Mouse (Mus musculus) ovary, adult 18-20 months (tissue): ENCODE results near the gene Mybphl.

Experiments used
- DNase-seq: peaks from one replicate; pipeline ENCODE4 v3.0.0; 2022; ENCODE audit warnings: low spot score, mixed read lengths

The Mybphl gene

GRCm38 (mm10) chr3:108364270-108364995, at the start of gene Mybphl:
TSS of gene Mybphl (plus strand) at chr3:108364911.
- no peak for DNase-seq

DNA sequence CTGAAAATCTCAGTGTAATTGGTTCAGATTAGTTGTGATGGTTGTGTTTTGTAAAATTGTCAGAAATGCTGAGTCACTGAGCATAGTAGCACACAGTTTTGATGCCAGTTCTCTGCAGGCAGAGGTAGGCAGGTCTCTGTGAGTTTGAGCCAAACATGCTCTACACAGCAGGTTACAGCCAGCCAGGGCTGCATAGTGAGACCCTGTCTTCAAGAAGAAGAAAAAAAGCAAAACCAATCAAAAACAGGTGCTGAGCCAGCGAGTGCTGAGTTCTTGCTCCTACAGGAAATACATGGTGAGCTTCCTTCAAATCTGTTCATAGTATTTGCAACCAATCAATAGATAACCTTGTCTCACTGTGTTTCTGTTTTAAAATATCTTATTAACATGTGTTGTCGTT, 46.2 kb upstream of the Mybphl start:
- no peak for DNase-seq

- DNase-seq: no peak
Measured at GRCm38 (mm10) chr3:108321671-108322070, 43.0 kb upstream of the Mybphl start.

DNA sequence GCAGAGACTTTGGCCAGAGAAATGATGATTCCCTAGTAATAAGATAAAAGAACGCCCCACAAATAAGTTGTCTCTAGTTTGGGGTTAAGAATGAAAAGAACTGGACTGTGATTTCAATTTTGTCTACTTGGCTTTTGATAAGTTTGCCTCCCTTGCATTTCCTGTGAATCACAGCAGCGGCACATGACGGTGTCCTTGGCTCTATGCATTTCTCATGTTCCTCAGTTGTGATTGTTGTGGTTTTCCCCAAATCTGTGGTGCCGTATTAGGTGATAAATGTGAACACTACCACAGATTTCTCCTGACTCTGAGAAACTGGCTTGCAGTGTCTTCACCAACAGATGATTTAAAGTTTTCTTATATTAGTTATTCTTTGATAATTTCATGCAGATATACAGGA, 42.6 kb upstream of the Mybphl start:
- DNase-seq: no peak

DNA sequence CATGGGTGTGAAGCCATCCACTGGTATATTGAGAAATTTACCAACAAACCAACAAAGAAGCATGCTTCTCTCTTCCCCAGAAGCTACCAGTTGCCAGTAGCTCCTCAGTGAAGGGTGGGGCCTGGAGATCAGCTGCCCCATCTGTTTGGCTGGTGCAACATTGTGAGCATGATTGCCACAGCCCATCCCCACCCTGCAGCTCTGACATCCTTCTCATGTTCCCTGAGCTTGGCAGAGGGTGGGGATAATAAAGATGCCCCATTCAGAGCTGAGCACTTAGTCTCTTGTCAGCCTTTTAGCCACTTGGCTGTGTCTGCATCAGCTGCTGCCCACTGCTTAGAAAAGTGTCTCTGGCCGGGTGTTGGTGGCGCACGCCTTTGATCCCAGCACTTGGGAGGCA, 41.7 kb upstream of the Mybphl start:
- no peak for DNase-seq

GRCm38 (mm10) chr3:108324837-108325236, 39.9 kb upstream of the Mybphl start:
- DNase-seq: no peak

DNA sequence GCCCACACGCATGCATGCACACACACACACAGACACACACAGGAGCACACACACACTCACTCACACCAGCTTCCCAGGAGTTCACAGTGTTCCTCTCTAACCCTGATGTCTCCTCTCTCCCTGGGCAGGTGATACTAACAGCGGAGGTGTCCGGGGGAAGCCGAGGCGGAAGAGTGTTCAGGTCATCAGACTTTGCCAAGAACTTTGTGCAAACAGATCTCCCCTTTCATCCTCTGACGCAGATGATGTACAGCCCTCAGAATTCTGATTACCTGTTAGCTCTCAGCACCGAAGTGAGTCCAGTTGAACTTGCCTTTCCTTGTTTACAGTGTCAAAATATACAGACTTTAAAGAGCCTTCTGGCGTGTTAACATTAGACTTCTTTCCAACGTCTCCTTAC, 39.2 kb upstream of the Mybphl start:
- DNase-seq: no peak

- no peak for DNase-seq
Measured at GRCm38 (mm10) chr3:108327275-108327674, 37.4 kb upstream of the Mybphl start.

DNA sequence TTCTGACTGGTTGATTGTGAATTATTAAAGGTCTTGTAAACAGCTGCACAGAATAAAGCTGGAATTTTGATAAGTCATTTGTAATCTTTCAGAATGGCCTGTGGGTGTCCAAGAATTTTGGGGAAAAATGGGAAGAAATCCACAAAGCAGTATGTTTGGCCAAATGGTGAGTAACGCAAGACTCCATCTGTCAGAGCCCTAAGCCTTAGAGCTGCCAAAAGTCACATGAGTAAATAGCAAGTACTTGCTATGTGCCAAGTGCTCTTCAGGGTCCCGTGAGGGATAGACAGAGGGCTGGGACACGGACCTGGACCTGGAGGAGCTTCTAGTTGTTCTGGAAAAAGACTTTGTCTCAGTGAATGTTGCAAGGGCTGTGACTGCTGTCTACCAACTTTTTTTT, 36.8 kb upstream of the Mybphl start:
- no peak for DNase-seq

- peak; percentile 53 for DNase-seq
Measured at GRCm38 (mm10) chr3:108328441-108328841, 36.3 kb upstream of the Mybphl start.

DNA sequence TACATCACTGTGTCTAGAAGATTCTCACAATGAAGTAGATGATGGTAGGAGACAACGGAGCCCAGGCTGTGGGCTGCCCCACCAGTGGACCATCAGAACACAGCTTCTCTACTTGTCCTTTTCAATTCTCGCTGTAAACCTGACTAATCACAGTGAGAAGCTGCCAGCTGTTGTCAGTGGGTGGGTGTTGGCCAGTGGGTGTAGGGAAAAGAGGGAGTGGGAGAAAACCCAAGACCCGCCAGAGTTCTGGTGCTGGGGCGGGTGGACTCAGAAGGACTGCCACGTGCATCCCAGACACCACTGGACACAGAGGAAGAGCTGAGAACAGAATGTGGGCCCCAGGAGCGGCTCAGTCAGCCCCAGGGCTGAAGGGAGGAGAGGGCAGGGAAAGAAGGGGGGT, 33.9 kb upstream of the Mybphl start:
- DNase-seq: no peak

DNA sequence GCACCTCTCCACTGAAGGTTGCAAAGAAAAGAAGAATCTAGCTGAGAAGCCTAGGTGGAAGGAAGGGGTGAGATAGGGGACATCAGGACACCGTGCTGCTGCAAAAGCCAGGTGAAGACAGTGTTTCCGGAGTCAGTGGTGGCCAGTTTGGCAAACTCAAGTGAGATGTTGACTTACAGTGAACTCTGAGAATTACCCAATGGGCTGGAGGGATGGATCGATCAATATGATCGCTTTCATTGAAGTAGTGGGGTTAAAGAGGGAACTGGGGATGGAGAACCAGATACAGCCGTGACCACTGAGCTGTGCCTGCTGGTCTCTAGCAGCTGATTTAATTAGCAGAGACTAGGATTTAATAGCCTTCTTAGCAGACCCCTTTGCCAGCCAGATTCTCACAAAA, 27.8 kb upstream of the Mybphl start:
- no peak for DNase-seq

DNA sequence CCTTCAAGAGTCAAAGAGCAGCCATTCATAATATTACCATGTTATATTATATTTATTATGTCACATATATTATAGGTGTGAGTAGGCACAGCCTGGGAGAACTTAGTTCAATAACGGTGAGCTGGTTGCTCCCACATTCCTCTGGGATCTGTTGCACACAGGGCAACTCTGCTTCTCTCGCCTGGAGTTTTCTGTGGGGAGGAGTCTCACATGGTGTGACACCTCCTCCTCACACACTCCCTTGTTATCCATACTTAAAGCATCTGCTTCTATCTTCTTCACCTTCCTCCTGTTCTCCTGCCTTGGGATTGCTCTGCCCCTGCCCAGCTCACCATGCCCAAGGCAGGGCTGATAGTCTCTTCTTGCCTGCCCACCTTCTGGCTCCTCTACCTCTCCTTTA, 23.7 kb upstream of the Mybphl start:
- DNase-seq: no peak

- DNase-seq: no peak
Measured at GRCm38 (mm10) chr3:108342185-108342584, 22.5 kb upstream of the Mybphl start.

DNA sequence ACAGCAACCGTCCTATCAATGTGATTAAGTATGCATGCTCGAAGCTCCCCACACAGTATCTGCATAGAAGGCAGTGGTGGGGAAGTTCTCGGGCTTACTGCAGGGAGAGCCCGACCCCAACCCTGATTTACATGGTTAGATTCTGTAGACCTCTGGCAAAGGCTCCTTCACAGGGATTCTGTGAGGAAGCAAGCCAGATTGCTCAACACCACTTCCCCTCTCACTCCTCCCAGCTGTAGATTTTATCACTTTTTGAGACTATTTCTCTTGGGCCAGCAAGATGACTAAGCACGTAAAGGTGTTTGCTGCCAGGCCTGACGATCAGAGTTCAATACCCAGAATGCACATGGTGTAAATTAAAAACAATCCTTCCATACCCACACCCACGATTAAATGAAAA, 18.9 kb upstream of the Mybphl start:
- DNase-seq: no peak

GRCm38 (mm10) chr3:108348376-108348775, 16.3 kb upstream of the Mybphl start:
- DNase-seq: no peak

DNA sequence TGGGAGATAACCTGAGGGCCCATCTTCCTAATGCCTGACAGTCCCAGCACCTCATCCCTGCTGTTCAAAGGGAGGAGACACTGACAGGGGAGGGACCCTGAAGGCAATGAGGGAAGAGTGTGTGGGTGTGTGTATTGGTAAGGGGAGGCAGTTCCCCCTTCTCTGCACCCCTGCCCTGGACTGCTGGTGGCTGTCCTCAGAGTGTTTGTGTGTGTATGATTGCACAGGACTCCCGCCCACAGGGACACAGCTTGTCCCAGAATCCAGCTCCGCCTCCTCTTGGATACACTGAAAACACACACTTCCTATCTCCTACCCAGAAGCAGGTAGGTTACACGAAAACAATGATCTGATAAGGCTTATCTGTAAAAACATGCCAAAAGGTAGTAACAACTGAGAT, 9.5 kb upstream of the Mybphl start:
- no peak for DNase-seq

DNA sequence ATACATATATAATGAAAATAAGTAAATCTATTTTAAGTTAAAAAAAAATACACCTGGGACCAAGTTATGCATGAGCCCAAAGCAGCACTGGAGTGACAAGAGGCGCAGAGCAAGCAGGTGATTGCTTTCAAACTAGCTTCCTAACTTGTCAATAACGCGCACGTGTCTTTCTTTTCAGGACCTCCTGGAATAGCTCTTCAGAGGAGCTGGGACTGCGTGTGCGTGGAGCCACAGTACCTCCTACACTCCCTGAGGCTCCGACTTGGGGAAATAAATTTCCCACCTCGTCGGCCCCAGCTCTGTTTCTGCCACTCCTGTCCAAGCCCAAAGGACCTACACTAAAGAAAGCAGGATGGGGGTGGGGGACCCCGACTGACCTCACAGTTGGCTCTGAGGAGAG, 7.7 kb upstream of the Mybphl start:
- no peak for DNase-seq

DNA sequence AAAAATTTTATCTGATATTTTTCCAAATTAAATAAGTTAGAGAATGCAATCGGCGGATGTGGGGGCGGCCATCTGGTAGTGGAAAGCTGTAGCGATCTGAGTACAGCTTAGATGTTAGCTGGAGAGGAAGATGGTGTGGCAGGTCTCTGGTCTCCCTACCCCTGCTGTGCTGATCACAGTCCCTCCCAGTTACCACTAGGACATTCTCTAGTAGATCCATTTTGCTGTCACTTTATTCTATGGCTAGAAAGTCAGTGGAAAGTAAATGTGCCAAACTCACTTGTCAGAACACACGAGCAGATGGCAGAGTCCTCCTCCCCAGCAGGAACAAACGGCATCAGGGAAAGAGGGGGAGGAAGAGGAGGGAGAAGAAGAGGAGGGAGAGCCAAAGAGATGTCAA, 6.3 kb upstream of the Mybphl start:
- no peak for DNase-seq

GRCm38 (mm10) chr3:108360894-108361293, 3.8 kb upstream of the Mybphl start:
- DNase-seq: no peak

DNA sequence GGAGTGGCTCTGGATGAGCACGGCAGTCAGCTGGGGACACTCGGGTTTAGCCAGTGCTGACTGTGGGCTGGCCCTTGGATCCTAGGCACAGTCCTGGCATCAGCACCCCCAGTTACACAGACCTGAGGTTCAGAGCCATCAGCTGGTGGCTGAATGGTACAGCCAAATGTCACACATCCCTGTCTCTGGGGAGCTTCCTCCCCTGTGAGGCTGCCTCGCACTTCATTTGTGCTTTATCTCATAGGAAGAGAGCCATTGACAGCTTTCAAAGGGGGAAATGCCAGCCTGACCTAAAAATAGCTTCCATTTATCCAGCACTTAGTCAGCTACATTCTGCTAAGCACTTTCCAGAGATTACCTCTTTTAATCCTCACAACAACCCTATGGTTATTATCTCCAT, 1.1 kb upstream of the Mybphl start:
- no peak for DNase-seq

DNA sequence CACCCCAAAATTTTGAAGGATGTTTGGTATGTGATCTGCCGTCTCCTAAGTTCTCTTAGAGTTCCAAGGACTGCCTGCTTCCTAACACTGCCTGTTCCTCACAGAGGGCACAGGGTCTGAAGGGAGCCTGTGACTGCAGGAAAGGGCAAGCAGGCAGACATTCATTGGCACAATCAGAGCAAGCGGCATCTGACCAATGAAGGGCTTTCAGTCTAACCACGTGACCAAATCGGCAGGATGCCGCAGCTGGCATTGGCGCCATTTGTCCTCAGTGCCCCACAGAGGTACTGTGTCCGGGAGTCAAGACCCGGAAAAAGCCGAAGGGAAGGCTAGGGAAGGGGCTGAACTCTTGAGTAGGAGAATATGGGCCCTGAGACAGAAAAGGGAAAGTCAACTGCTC, 2.5 kb downstream of the Mybphl start:
- no peak for DNase-seq

DNA sequence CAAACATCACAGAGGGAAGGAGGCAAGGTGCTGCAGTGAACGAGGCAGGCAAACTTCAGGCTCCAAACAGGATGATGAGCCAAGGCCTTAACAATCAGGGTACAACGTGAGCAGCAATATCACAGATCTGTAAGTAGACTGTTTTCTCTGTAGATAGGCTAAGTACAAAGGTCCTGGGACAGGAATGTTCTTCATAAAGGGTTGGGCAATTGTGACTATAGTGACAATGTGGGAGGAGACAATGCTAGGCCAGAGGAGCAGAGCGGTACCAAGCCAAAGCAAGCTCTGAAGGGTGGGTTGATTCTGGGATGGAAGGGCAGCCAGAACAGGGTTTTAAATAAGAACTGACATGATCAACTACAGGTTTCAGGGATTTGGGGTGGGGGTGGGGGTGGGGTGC, 3.1 kb downstream of the Mybphl start:
- DNase-seq: no peak

DNA sequence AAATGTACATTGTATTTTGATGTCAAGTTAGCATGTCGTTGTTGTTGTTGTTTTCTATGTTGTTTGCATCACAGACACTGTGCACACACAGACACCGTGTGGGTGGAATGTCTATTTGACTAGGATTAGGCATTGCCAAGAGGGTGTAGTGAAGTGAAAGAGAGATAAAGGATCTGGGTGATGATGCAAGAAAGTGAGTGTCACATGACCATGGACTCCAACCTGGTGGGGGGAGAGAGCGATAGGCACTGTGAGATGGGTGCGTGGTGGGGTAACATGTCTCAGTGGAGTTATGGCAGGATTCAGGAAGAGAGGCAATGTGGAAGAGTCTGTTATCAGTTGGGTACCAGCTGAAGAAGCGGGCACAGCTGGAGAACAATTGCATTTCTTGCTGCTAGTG, 4.0 kb downstream of the Mybphl start:
- DNase-seq: no peak

- DNase-seq: no peak
Measured at GRCm38 (mm10) chr3:108372274-108372673, 7.6 kb downstream of the Mybphl start.
